25 mouse cellular contexts compared by ENCODE assay signal in genomic region chr6:48565693-48566310, GRCm38 (mm10). TPM values are rescaled to one million over a fixed set of nuclear protein-coding genes. Genes with fewer than 3 reads are reported as not detected.
DNase-seq lines count a peak whose midpoint lies in the region; ATAC-seq lines count a peak whose summit lies in the region.
"Had no signal": no experiment of that assay in that cellular context is flagged by ENCODE, and none has a peak within 500 bp of the region (broad histone marks: within the 10 kb centered on the region; RNA-seq: fewer than 3 reads in every experiment).

No protein-coding gene starts in this region.

- no peak for ATAC-seq in heart, embryonic 13.5 days (ENCODE audit: extremely low read depth, insufficient number of reproducible peaks, low FRiP score, low TSS enrichment)
- no peak for ATAC-seq in midbrain, embryonic 11.5 days (ENCODE audit: low FRiP score)
- no peak for ATAC-seq in midbrain, embryonic 14.5 days (ENCODE audit: low FRiP score, low TSS enrichment)
- ATAC-seq in stomach, embryonic 14.5 days (ENCODE audit: insufficient number of reproducible peaks, insufficient read depth, low FRiP score, low read depth), result no peak
- ATAC-seq: forebrain, embryonic 16.5 days had no signal

- H3K4me2 ChIP-seq in heart, embryonic 13.5 days, result no peak overlapping the region
- H3K4me2 ChIP-seq in midbrain, embryonic 11.5 days, result no peak overlapping the region
- no peak overlapping the region for H3K4me2 ChIP-seq in midbrain, embryonic 14.5 days (ENCODE audit: low read length)
- no peak overlapping the region for H3K4me2 ChIP-seq in stomach, embryonic 14.5 days (replicated peaks; ENCODE audit: low read depth, low read length)
- H3K4me2 ChIP-seq: embryonic facial prominence, embryonic 15.5 days; lung, embryonic 14.5 days had no signal

- H3K36me3 ChIP-seq in heart, embryonic 13.5 days, result peaks cover 23% of the 10 kb centered on the region
- peaks cover 4% of the 10 kb centered on the region for H3K36me3 ChIP-seq in midbrain, embryonic 11.5 days (ENCODE audit: control insufficient read depth, insufficient read depth, low read length)
- peaks cover 47% of the 10 kb centered on the region; the same call in 1 of the 2 replicates for H3K36me3 ChIP-seq in midbrain, embryonic 14.5 days (ENCODE audit: control insufficient read depth, insufficient read depth, low read length)
- H3K36me3 ChIP-seq in stomach, embryonic 14.5 days (ENCODE audit: control insufficient read depth, insufficient read depth, low read length), result no peaks in the 10 kb centered on the region

- H3K27ac ChIP-seq in heart, embryonic 13.5 days (replicated peaks), result peak overlapping the region; percentile 74
- H3K27ac ChIP-seq in midbrain, embryonic 11.5 days (ENCODE audit: low read depth, low read length), result no peak overlapping the region
- H3K27ac ChIP-seq in midbrain, embryonic 14.5 days (replicated peaks; ENCODE audit: low read depth, low read length), result no peak overlapping the region
- H3K27ac ChIP-seq in stomach, embryonic 14.5 days (ENCODE audit: low read length), result peak overlapping the region; percentile 48; the same call in 1 of the 2 replicates
- H3K27ac ChIP-seq: embryonic facial prominence, embryonic 15.5 days; midbrain, embryonic 10.5 days had no signal

- no peak for DNase-seq in heart, adult 18-20 months
- DNase-seq in kidney, adult 11 months, result peak; percentile 43
- DNase-seq in kidney, postnatal 4 days, result no peak
- DNase-seq in midbrain, embryonic 11.5 days (ENCODE audit: low spot score, missing footprints), result peak; percentile 35
- no peak for DNase-seq in midbrain, embryonic 14.5 days
- no peak for DNase-seq in spleen, postnatal 36 days (ENCODE audit: low spot score in 2 of 2)
- DNase-seq: B cell, adult 2 months; right cerebral cortex, adult 18-20 months; thymus, postnatal 4 days had no signal

- no peak overlapping the region for H3K4me3 ChIP-seq in heart, embryonic 13.5 days
- no peak overlapping the region for H3K4me3 ChIP-seq in midbrain, embryonic 11.5 days (ENCODE audit: low read depth, low read length)
- no peak overlapping the region for H3K4me3 ChIP-seq in midbrain, embryonic 14.5 days (replicated peaks; ENCODE audit: low read depth, low read length)
- H3K4me3 ChIP-seq in stomach, embryonic 14.5 days (ENCODE audit: low read depth, low read length), result no peak overlapping the region
- H3K4me3 ChIP-seq: embryonic facial prominence, embryonic 15.5 days; midbrain, embryonic 10.5 days had no signal

- WGBS in heart, embryonic 13.5 days, result 76% methylated on average over 4 of the region's 4 CpGs
- 96% methylated on average over 4 of the region's 4 CpGs for WGBS in midbrain, embryonic 11.5 days
- WGBS in midbrain, embryonic 14.5 days, result 94% methylated on average over 4 of the region's 4 CpGs
- 77% methylated on average over 4 of the region's 4 CpGs for WGBS in stomach, embryonic 14.5 days

- peaks cover 46% of the 10 kb centered on the region for H3K4me1 ChIP-seq in heart, embryonic 13.5 days
- no peaks in the 10 kb centered on the region for H3K4me1 ChIP-seq in midbrain, embryonic 11.5 days (ENCODE audit: control insufficient read depth, insufficient read depth, low read length)
- no peaks in the 10 kb centered on the region for H3K4me1 ChIP-seq in midbrain, embryonic 14.5 days (ENCODE audit: control insufficient read depth, insufficient read depth, low read length)
- peaks cover 21% of the 10 kb centered on the region; the same call in 1 of the 2 replicates for H3K4me1 ChIP-seq in stomach, embryonic 14.5 days (ENCODE audit: control insufficient read depth, insufficient read depth, low read length)
- H3K4me1 ChIP-seq: midbrain, embryonic 10.5 days had no signal

- no peaks in the 10 kb centered on the region for H3K9me3 ChIP-seq in heart, embryonic 13.5 days
- H3K9me3 ChIP-seq in midbrain, embryonic 11.5 days (ENCODE audit: control insufficient read depth, low read length), result no peaks in the 10 kb centered on the region
- no peaks in the 10 kb centered on the region for H3K9me3 ChIP-seq in midbrain, embryonic 14.5 days (ENCODE audit: control insufficient read depth, low read length)
- no peaks in the 10 kb centered on the region for H3K9me3 ChIP-seq in stomach, embryonic 14.5 days (ENCODE audit: control insufficient read depth, low read depth, low read length)
- H3K9me3 ChIP-seq: embryonic facial prominence, embryonic 15.5 days; midbrain, embryonic 10.5 days had no signal

- H3K27me3 ChIP-seq in heart, embryonic 13.5 days (replicated peaks), result no peaks in the 10 kb centered on the region
- H3K27me3 ChIP-seq in midbrain, embryonic 11.5 days (ENCODE audit: control insufficient read depth, insufficient read depth, low read length), result no peaks in the 10 kb centered on the region
- H3K27me3 ChIP-seq in midbrain, embryonic 14.5 days (ENCODE audit: control insufficient read depth, insufficient read depth, low read length), result no peaks in the 10 kb centered on the region
- H3K27me3 ChIP-seq in stomach, embryonic 14.5 days (ENCODE audit: control insufficient read depth, insufficient read depth, low read length), result no peaks in the 10 kb centered on the region
- H3K27me3 ChIP-seq: embryonic facial prominence, embryonic 15.5 days had no signal

- H3K9ac ChIP-seq in heart, embryonic 13.5 days, result no peak overlapping the region
- no peak overlapping the region for H3K9ac ChIP-seq in midbrain, embryonic 11.5 days (ENCODE audit: low read length)
- H3K9ac ChIP-seq in midbrain, embryonic 14.5 days (replicated peaks; ENCODE audit: low read length), result no peak overlapping the region
- H3K9ac ChIP-seq in stomach, embryonic 14.5 days (replicated peaks; ENCODE audit: low read depth, low read length), result no peak overlapping the region
- H3K9ac ChIP-seq: embryonic facial prominence, embryonic 15.5 days; lung, embryonic 14.5 days had no signal

RNA-seq across cellular contexts. Expression of gene Rarres2, which starts 6.8 kb away (rescaled TPM):
- 29.7 and 35.8 TPM in 2 replicates for polyA plus RNA-seq in heart, embryonic 13.5 days (2015; fragmentation: Nextera tagmentation; extraction: Ambion mirVana)
- total RNA-seq in heart, adult 18-20 months (2021), result 10 to 100 TPM; 60.1 to 86.3 TPM
- polyA plus RNA-seq in midbrain, embryonic 11.5 days (2014; fragmentation: Nextera tagmentation; extraction: Ambion mirVana), result 1.4 and 1.6 TPM in 2 replicates
- polyA plus RNA-seq in midbrain, embryonic 14.5 days (2014; fragmentation: Nextera tagmentation; extraction: Ambion mirVana), result 1.5 and 3.6 TPM in 2 replicates
- polyA plus RNA-seq in stomach, embryonic 14.5 days (2014; fragmentation: Nextera tagmentation; extraction: Ambion mirVana), result 88.6 and 91.1 TPM in 2 replicates
- total RNA-seq: hematopoietic stem cell, adult 5-6 weeks; monocyte, adult 5-6 weeks had no signal

RNA-seq across cellular contexts. Expression of gene Lrrc61, which starts 11.2 kb away (rescaled TPM):
- polyA plus RNA-seq in heart, embryonic 13.5 days (2015; fragmentation: Nextera tagmentation; extraction: Ambion mirVana), result 7.2 and 7.6 TPM in 2 replicates
- 10 to 100 TPM; 14.7 to 18.6 TPM for total RNA-seq in heart, adult 18-20 months (2021)
- 15.5 and 15.9 TPM in 2 replicates for polyA plus RNA-seq in midbrain, embryonic 11.5 days (2014; fragmentation: Nextera tagmentation; extraction: Ambion mirVana)
- polyA plus RNA-seq in midbrain, embryonic 14.5 days (2014; fragmentation: Nextera tagmentation; extraction: Ambion mirVana), result 11.0 and 20.1 TPM in 2 replicates
- polyA plus RNA-seq in stomach, embryonic 14.5 days (2014; fragmentation: Nextera tagmentation; extraction: Ambion mirVana), result 4.6 and 7.7 TPM in 2 replicates

RNA-seq across cellular contexts. Expression of gene Gm45021, which starts 23.6 kb away (rescaled TPM):
- polyA plus RNA-seq in heart, embryonic 13.5 days (2015; fragmentation: Nextera tagmentation; extraction: Ambion mirVana), result 0.86 TPM in 1 of 2 replicates, not detected in the other
- total RNA-seq in heart, adult 18-20 months (2021), result not detected
- not detected in 2 replicates for polyA plus RNA-seq in midbrain, embryonic 11.5 days (2014; fragmentation: Nextera tagmentation; extraction: Ambion mirVana)
- polyA plus RNA-seq in midbrain, embryonic 14.5 days (2014; fragmentation: Nextera tagmentation; extraction: Ambion mirVana), result not detected in 2 replicates
- polyA plus RNA-seq in stomach, embryonic 14.5 days (2014; fragmentation: Nextera tagmentation; extraction: Ambion mirVana), result not detected in 2 replicates
- total RNA-seq: adrenal gland, postnatal 36 days; gastrocnemius, postnatal 4 days; hematopoietic stem cell, adult 5-6 weeks; layer of hippocampus, adult 18-20 months; layer of hippocampus, postnatal 25 days; left cerebral cortex, postnatal 10 days; liver, adult 2 months; monocyte, adult 5-6 weeks had no signal
- polyA plus RNA-seq: embryonic facial prominence, embryonic 15.5 days; forebrain, embryonic 16.5 days; liver, adult 2 months; lung, embryonic 14.5 days; midbrain, embryonic 10.5 days; neural tube, embryonic 11.5 days; small intestine, adult 2 months had no signal

RNA-seq across cellular contexts. Expression of gene Repin1, which starts 27.9 kb away (rescaled TPM):
- 22.5 and 24.6 TPM in 2 replicates for polyA plus RNA-seq in heart, embryonic 13.5 days (2015; fragmentation: Nextera tagmentation; extraction: Ambion mirVana)
- total RNA-seq in heart, adult 18-20 months (2021), result 10 to 100 TPM; 32.3 to 32.9 TPM
- polyA plus RNA-seq in midbrain, embryonic 11.5 days (2014; fragmentation: Nextera tagmentation; extraction: Ambion mirVana), result 39.9 and 44.1 TPM in 2 replicates
- polyA plus RNA-seq in midbrain, embryonic 14.5 days (2014; fragmentation: Nextera tagmentation; extraction: Ambion mirVana), result 44.3 and 47.0 TPM in 2 replicates
- 27.1 and 27.5 TPM in 2 replicates for polyA plus RNA-seq in stomach, embryonic 14.5 days (2014; fragmentation: Nextera tagmentation; extraction: Ambion mirVana)

RNA-seq across cellular contexts. Expression of gene Gm44965, which starts 27.9 kb away (rescaled TPM):
- polyA plus RNA-seq in heart, embryonic 13.5 days (2015; fragmentation: Nextera tagmentation; extraction: Ambion mirVana), result not detected in 2 replicates
- total RNA-seq in heart, adult 18-20 months (2021), result not detected
- polyA plus RNA-seq in midbrain, embryonic 11.5 days (2014; fragmentation: Nextera tagmentation; extraction: Ambion mirVana), result not detected in 2 replicates
- 0.94 TPM in 1 of 2 replicates, not detected in the other for polyA plus RNA-seq in midbrain, embryonic 14.5 days (2014; fragmentation: Nextera tagmentation; extraction: Ambion mirVana)
- polyA plus RNA-seq in stomach, embryonic 14.5 days (2014; fragmentation: Nextera tagmentation; extraction: Ambion mirVana), result not detected in 2 replicates
- total RNA-seq: adrenal gland, postnatal 36 days; layer of hippocampus, adult 18-20 months; layer of hippocampus, postnatal 25 days; left cerebral cortex, postnatal 10 days; liver, adult 2 months had no signal
- polyA plus RNA-seq: embryonic facial prominence, embryonic 15.5 days; forebrain, embryonic 16.5 days; liver, adult 2 months; lung, embryonic 14.5 days; neural tube, embryonic 11.5 days; small intestine, adult 2 months had no signal

Comparison
In these comparisons a context has a peak if more than half of its experiments do, and no peak if none do; other contexts are left out.
1. DNase-seq: peak in kidney, adult 11 months (single experiment) and midbrain, embryonic 11.5 days (single experiment); none in heart, adult 18-20 months (0 of 2), kidney, postnatal 4 days (0 of 2), midbrain, embryonic 14.5 days (single experiment) and spleen, postnatal 36 days (0 of 2).
2. H3K27ac ChIP-seq: peak in heart, embryonic 13.5 days (single experiment) and stomach, embryonic 14.5 days (single experiment); none in midbrain, embryonic 11.5 days (single experiment) and midbrain, embryonic 14.5 days (single experiment).